In genomic region chr6:85239044-85239489, GRCm38 (mm10) we compare ENCODE assay signal across 8 mouse cellular contexts. TPM values are rescaled to one million over a fixed set of nuclear protein-coding genes. Genes with fewer than 3 reads are reported as not detected.
A peak's percentile ranks its signal among the peaks of the same experiment; 100 is the strongest.
DNase-seq lines count a peak whose midpoint lies in the region; ATAC-seq and TF ChIP-seq lines count a peak whose summit lies in the region.

No protein-coding gene starts in this region.

- no peak overlapping the region for H3K9ac ChIP-seq in forebrain, embryonic 11.5 days (ENCODE audit: low read length)
- no peak overlapping the region for H3K9ac ChIP-seq in forebrain, embryonic 15.5 days (replicated peaks)
- H3K9ac ChIP-seq in intestine, embryonic 16.5 days (ENCODE audit: low read depth, low read length), result no peak overlapping the region
- no peak overlapping the region for H3K9ac ChIP-seq in limb, embryonic 15.5 days
- no peak overlapping the region for H3K9ac ChIP-seq in midbrain, postnatal 0 days (replicated peaks; ENCODE audit: low read length, poor library complexity, severe bottlenecking)
- no peak overlapping the region for H3K9ac ChIP-seq in stomach, embryonic 15.5 days

- 6% methylated on average over 4 of the region's 4 CpGs for WGBS in forebrain, embryonic 11.5 days
- 4% methylated on average over 4 of the region's 4 CpGs for WGBS in forebrain, embryonic 15.5 days
- WGBS in intestine, embryonic 16.5 days, result 8% methylated on average over 4 of the region's 4 CpGs
- 10% methylated on average over 4 of the region's 4 CpGs for WGBS in limb, embryonic 15.5 days
- WGBS in midbrain, postnatal 0 days, result 15% methylated on average over 4 of the region's 4 CpGs
- WGBS in stomach, embryonic 15.5 days, result 13% methylated on average over 4 of the region's 4 CpGs

- DNase-seq in forebrain, embryonic 11.5 days (ENCODE audit: low spot score), result peak; percentile 86
- DNase-seq in cerebellum, postnatal 14 days, result peak; percentile 81 to 90
- peak; percentile 83 for DNase-seq in gastrocnemius, postnatal 10 days
- DNase-seq in midbrain, postnatal 0 days (ENCODE audit: low spot score), result peak; percentile 64

- H3K4me1 ChIP-seq in forebrain, embryonic 11.5 days (replicated peaks; ENCODE audit: control insufficient read depth, insufficient read depth, low read length), result peaks cover 10% of the 10 kb centered on the region; the same call in 1 of the 2 replicates
- H3K4me1 ChIP-seq in forebrain, embryonic 15.5 days, result peaks cover 43% of the 10 kb centered on the region
- H3K4me1 ChIP-seq in intestine, embryonic 16.5 days (ENCODE audit: control insufficient read depth, insufficient read depth, low read length), result no peaks in the 10 kb centered on the region
- peaks cover 16% of the 10 kb centered on the region for H3K4me1 ChIP-seq in limb, embryonic 15.5 days
- no peaks in the 10 kb centered on the region for H3K4me1 ChIP-seq in midbrain, postnatal 0 days (ENCODE audit: insufficient read depth, low read length)
- H3K4me1 ChIP-seq in stomach, embryonic 15.5 days, result peaks cover 9% of the 10 kb centered on the region; the same call in 1 of the 2 replicates

- H3K27me3 ChIP-seq in forebrain, embryonic 11.5 days (ENCODE audit: control insufficient read depth, insufficient read depth, low read length), result no peaks in the 10 kb centered on the region
- no peaks in the 10 kb centered on the region for H3K27me3 ChIP-seq in forebrain, embryonic 15.5 days
- H3K27me3 ChIP-seq in intestine, embryonic 16.5 days (replicated peaks; ENCODE audit: control insufficient read depth, insufficient read depth, low read length), result no peaks in the 10 kb centered on the region
- no peaks in the 10 kb centered on the region for H3K27me3 ChIP-seq in limb, embryonic 15.5 days
- H3K27me3 ChIP-seq in midbrain, postnatal 0 days (ENCODE audit: insufficient read depth, low read length), result no peaks in the 10 kb centered on the region
- no peaks in the 10 kb centered on the region for H3K27me3 ChIP-seq in stomach, embryonic 15.5 days (replicated peaks)

- no peak overlapping the region for H3K27ac ChIP-seq in forebrain, embryonic 11.5 days (ENCODE audit: low read depth, low read length)
- no peak overlapping the region for H3K27ac ChIP-seq in forebrain, embryonic 15.5 days (replicated peaks)
- H3K27ac ChIP-seq in intestine, embryonic 16.5 days (ENCODE audit: low read length), result no peak overlapping the region
- H3K27ac ChIP-seq in limb, embryonic 15.5 days, result no peak overlapping the region
- no peak overlapping the region for H3K27ac ChIP-seq in midbrain, postnatal 0 days (ENCODE audit: low read depth, low read length)
- no peak overlapping the region for H3K27ac ChIP-seq in stomach, embryonic 15.5 days

- no peak overlapping the region for H3K4me3 ChIP-seq in forebrain, embryonic 11.5 days (ENCODE audit: low read depth, low read length)
- no peak overlapping the region for H3K4me3 ChIP-seq in forebrain, embryonic 15.5 days
- no peak overlapping the region for H3K4me3 ChIP-seq in intestine, embryonic 16.5 days (ENCODE audit: low read length)
- H3K4me3 ChIP-seq in limb, embryonic 15.5 days, result no peak overlapping the region
- no peak overlapping the region for H3K4me3 ChIP-seq in midbrain, postnatal 0 days (ENCODE audit: low read depth, low read length)
- H3K4me3 ChIP-seq in stomach, embryonic 15.5 days (replicated peaks), result no peak overlapping the region

- no peaks in the 10 kb centered on the region for H3K36me3 ChIP-seq in forebrain, embryonic 11.5 days (ENCODE audit: control insufficient read depth, insufficient read depth, low read length)
- no peaks in the 10 kb centered on the region for H3K36me3 ChIP-seq in forebrain, embryonic 15.5 days
- no peaks in the 10 kb centered on the region for H3K36me3 ChIP-seq in intestine, embryonic 16.5 days (ENCODE audit: control insufficient read depth, insufficient read depth, low read length)
- no peaks in the 10 kb centered on the region for H3K36me3 ChIP-seq in limb, embryonic 15.5 days
- no peaks in the 10 kb centered on the region for H3K36me3 ChIP-seq in midbrain, postnatal 0 days (ENCODE audit: insufficient read depth, low read length)
- no peaks in the 10 kb centered on the region for H3K36me3 ChIP-seq in stomach, embryonic 15.5 days

- H3K4me2 ChIP-seq in forebrain, embryonic 11.5 days (ENCODE audit: low read depth, low read length, severe bottlenecking), result 0 out of 2 replicates have a peak overlapping the region, but pooled peaks have one; percentile 3
- H3K4me2 ChIP-seq in forebrain, embryonic 15.5 days (replicated peaks), result no peak overlapping the region
- peak overlapping the region; percentile 40; the same call in 1 of the 2 replicates for H3K4me2 ChIP-seq in intestine, embryonic 16.5 days (ENCODE audit: low read depth, low read length)
- peak overlapping the region; percentile 26; the same call in 1 of the 2 replicates for H3K4me2 ChIP-seq in limb, embryonic 15.5 days
- no peak overlapping the region for H3K4me2 ChIP-seq in midbrain, postnatal 0 days (ENCODE audit: low read depth, low read length, poor library complexity, severe bottlenecking)
- H3K4me2 ChIP-seq in stomach, embryonic 15.5 days, result peak overlapping the region; percentile 37

- H3K9me3 ChIP-seq in forebrain, embryonic 11.5 days (ENCODE audit: control insufficient read depth, low read length), result no peaks in the 10 kb centered on the region
- no peaks in the 10 kb centered on the region for H3K9me3 ChIP-seq in forebrain, embryonic 15.5 days
- no peaks in the 10 kb centered on the region for H3K9me3 ChIP-seq in intestine, embryonic 16.5 days (ENCODE audit: control insufficient read depth, low read length)
- H3K9me3 ChIP-seq in limb, embryonic 15.5 days, result no peaks in the 10 kb centered on the region
- no peaks in the 10 kb centered on the region for H3K9me3 ChIP-seq in midbrain, postnatal 0 days (ENCODE audit: low read length)
- no peaks in the 10 kb centered on the region for H3K9me3 ChIP-seq in stomach, embryonic 15.5 days

- peak; percentile 78 for TF ChIP-seq CTCF in midbrain, postnatal 0 days (IDR thresholded peaks at IDR 0.05)

- ATAC-seq in forebrain, embryonic 11.5 days (replicated peaks; ENCODE audit: low FRiP score), result peak; percentile 60
- no peak for ATAC-seq in forebrain, embryonic 15.5 days (replicated peaks)
- peak; percentile 67; the same call in 1 of the 2 replicates for ATAC-seq in intestine, embryonic 16.5 days
- 0 out of 2 replicates have a peak, but pooled peaks have one; percentile 30 for ATAC-seq in limb, embryonic 15.5 days (ENCODE audit: insufficient number of reproducible peaks, low FRiP score, low TSS enrichment, low read depth)
- ATAC-seq in midbrain, postnatal 0 days (ENCODE audit: low FRiP score), result no peak
- ATAC-seq in stomach, embryonic 15.5 days (ENCODE audit: insufficient read depth, low FRiP score, low read depth), result no peak; the same call in 1 of the 2 replicates

RNA-seq across cellular contexts. Expression of gene Emx1, which starts 51.8 kb away (rescaled TPM):
- 63.5 and 67.2 TPM in 2 replicates for polyA plus RNA-seq in forebrain, embryonic 11.5 days (2014; fragmentation: Nextera tagmentation; extraction: Ambion mirVana)
- 68.9 and 78.8 TPM in 2 replicates for polyA plus RNA-seq in forebrain, embryonic 15.5 days (2015; fragmentation: Nextera tagmentation; extraction: Ambion mirVana)
- total RNA-seq in gastrocnemius, postnatal 10 days (2021), result not detected
- polyA plus RNA-seq in intestine, embryonic 16.5 days (2015; fragmentation: Nextera tagmentation; extraction: Ambion mirVana), result 0.10 TPM in 1 of 2 replicates, not detected in the other
- 0.20 TPM in 1 of 2 replicates, not detected in the other for polyA plus RNA-seq in limb, embryonic 15.5 days (2015; fragmentation: Nextera tagmentation; extraction: Ambion mirVana)
- total RNA-seq in midbrain, postnatal 0 days (2014; rRNA removed), result 0.88 and 2.6 TPM in 2 replicates
- polyA plus RNA-seq in midbrain, postnatal 0 days (2015; fragmentation: Nextera tagmentation; extraction: Ambion mirVana), result 0.58 and 0.64 TPM in 2 replicates
- not detected in 2 replicates for polyA plus RNA-seq in stomach, embryonic 15.5 days (2015; fragmentation: Nextera tagmentation; extraction: Ambion mirVana)

Comparison
In these comparisons a context has a peak if more than half of its experiments do, and no peak if none do; other contexts are left out.
1. ATAC-seq: peak in forebrain, embryonic 11.5 days (single experiment), intestine, embryonic 16.5 days (single experiment) and limb, embryonic 15.5 days (single experiment); none in forebrain, embryonic 15.5 days (single experiment), midbrain, postnatal 0 days (single experiment) and stomach, embryonic 15.5 days (single experiment).
2. H3K4me2 ChIP-seq: peak in forebrain, embryonic 11.5 days (single experiment), intestine, embryonic 16.5 days (single experiment), limb, embryonic 15.5 days (single experiment) and stomach, embryonic 15.5 days (single experiment); none in forebrain, embryonic 15.5 days (single experiment) and midbrain, postnatal 0 days (single experiment).
3. RNA of gene Emx1, which starts 51.8 kb away (polyA plus RNA-seq): 68.9 to 78.8 TPM in forebrain, embryonic 15.5 days and 63.5 to 67.2 TPM in forebrain, embryonic 11.5 days; 0.58 to 0.64 TPM in midbrain, postnatal 0 days, 0.20 TPM in limb, embryonic 15.5 days, 0.10 TPM in intestine, embryonic 16.5 days and not detected in stomach, embryonic 15.5 days; every median in the first group is over 10 times any median in the second.
4. Peak in every context shown above with its lines, with median percentiles within 50 percentile points of each other: DNase-seq.